Mouse (Mus musculus) liver, adult 2 months (tissue): ENCODE data around the gene Tsc22d3.

ENCODE experiments used
- CTCF ChIP-seq: fragments of 200-500 bp; IDR thresholded peaks from 2 replicates; pipeline ENCODE4 v1.5.1; 2011; ENCODE audit warnings: low read depth, low read length, control low read depth
- POLR2A ChIP-seq: fragments of 200-500 bp; IDR thresholded peaks from 2 replicates; pipeline ENCODE4 v1.6.1; 2011; ENCODE audit warnings: low read length, control low read depth; ENCODE audit not compliant: insufficient read depth; ENCODE audit errors: extremely low read depth

DNA sequence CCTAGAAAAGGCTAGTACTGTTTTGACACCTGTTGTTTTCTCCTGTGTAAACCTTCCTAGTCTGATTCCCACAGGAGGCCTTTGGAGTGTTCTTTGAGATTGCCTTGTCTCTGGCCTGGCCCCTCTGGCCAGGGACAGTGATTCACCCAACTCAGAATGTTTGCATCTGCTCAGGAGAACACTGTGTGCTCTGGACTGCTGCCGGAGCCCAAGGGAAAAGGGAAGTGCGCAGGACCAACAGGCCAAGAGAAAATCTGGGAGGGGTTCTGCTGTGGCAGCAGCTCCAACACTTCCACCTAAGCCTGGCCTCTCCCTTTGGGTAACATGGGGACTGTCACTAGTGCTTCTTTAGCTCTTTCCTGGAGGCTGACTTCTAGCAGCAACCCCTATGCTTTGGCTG is 87.1 kb downstream of the Tsc22d3 start:
- TF ChIP-seq CTCF (no peak), POLR2A (no peak)
